Mouse (Mus musculus) heart, embryonic 15.5 days (tissue): ENCODE data around the gene Olfr1012. TPM values are rescaled to one million over a fixed set of nuclear protein-coding genes. Genes with fewer than 3 reads are reported as not detected.

Experiments used
- polyA plus RNA-seq: library from polyadenylated mRNA; unstranded; fragments of >200 nt; fragmentation: Nextera tagmentation; extraction: Ambion mirVana; gene quantifications from 2 replicates; pipeline ENCODE4 v1.2.1, GENCODE M21; 2015

The Olfr1012 gene
- polyA plus RNA-seq, 1 experiment from 2014 or later = not detected

Other genes with a start within 250 kb of the Olfr1012 start
- 0.15 and 0.29 TPM in 2 replicates for gene 4833423E24Rik, start 243.7 kb downstream of the Olfr1012 start, polyA plus RNA-seq
- gene Olfr996, start 183.6 kb downstream of the Olfr1012 start, polyA plus RNA-seq = not detected in 2 replicates
- gene Olfr998, start 173.8 kb downstream of the Olfr1012 start, polyA plus RNA-seq = not detected in 2 replicates
- gene Olfr1000, start 150.9 kb downstream of the Olfr1012 start, polyA plus RNA-seq = not detected in 2 replicates
- gene Olfr1002, start 112.1 kb downstream of the Olfr1012 start, polyA plus RNA-seq = not detected in 2 replicates
- not detected in 2 replicates for gene Olfr154, start 98.3 kb downstream of the Olfr1012 start, polyA plus RNA-seq
- gene Olfr1006, start 84.0 kb downstream of the Olfr1012 start, polyA plus RNA-seq = not detected in 2 replicates
- gene Olfr1008, start 73.3 kb downstream of the Olfr1012 start, polyA plus RNA-seq = not detected in 2 replicates
- gene Olfr1009, start 47.3 kb downstream of the Olfr1012 start, polyA plus RNA-seq = not detected in 2 replicates
- gene Olfr1013, start 4.3 kb upstream of the Olfr1012 start, polyA plus RNA-seq = not detected in 2 replicates
- gene Olfr1014, start 9.9 kb upstream of the Olfr1012 start, polyA plus RNA-seq = not detected in 2 replicates
- not detected in 2 replicates for gene Olfr1015, start 19.3 kb upstream of the Olfr1012 start, polyA plus RNA-seq
- gene Olfr1016, start 39.8 kb upstream of the Olfr1012 start, polyA plus RNA-seq = not detected in 2 replicates
- not detected in 2 replicates for gene Olfr1018, start 55.7 kb upstream of the Olfr1012 start, polyA plus RNA-seq
- gene Olfr1019, start 82.7 kb upstream of the Olfr1012 start, polyA plus RNA-seq = not detected in 2 replicates
- not detected in 2 replicates for gene Olfr1020, start 84.3 kb upstream of the Olfr1012 start, polyA plus RNA-seq
- gene Olfr1022, start 105.8 kb upstream of the Olfr1012 start, polyA plus RNA-seq = not detected in 2 replicates
- gene Olfr1023, start 122.9 kb upstream of the Olfr1012 start, polyA plus RNA-seq = not detected in 2 replicates
- gene Olfr1024, start 142.3 kb upstream of the Olfr1012 start, polyA plus RNA-seq = not detected in 2 replicates
- not detected in 2 replicates for gene Olfr1025-ps1, start 152.4 kb upstream of the Olfr1012 start, polyA plus RNA-seq
- gene Olfr1026, start 158.8 kb upstream of the Olfr1012 start, polyA plus RNA-seq = not detected in 2 replicates
- not detected in 2 replicates for gene Olfr1028, start 187.7 kb upstream of the Olfr1012 start, polyA plus RNA-seq
- gene Olfr1029, start 211.1 kb upstream of the Olfr1012 start, polyA plus RNA-seq = not detected in 2 replicates
- not detected in 2 replicates for gene Olfr1030, start 216.5 kb upstream of the Olfr1012 start, polyA plus RNA-seq
- not detected in 2 replicates for gene Olfr1031, start 227.5 kb upstream of the Olfr1012 start, polyA plus RNA-seq
- not detected in 2 replicates for gene Olfr1032, start 242.8 kb upstream of the Olfr1012 start, polyA plus RNA-seq